Mouse (Mus musculus) heart, adult 2 months (tissue): ENCODE measurements at regions not wholly inside any gene's neighbourhood (a gene's known extent, or its start where the extent isn't known, plus 50 kb on each side); places are given as distances from the start of the nearest gene placed in this dataset.

Experiments used
- DNase-seq, 2 experiments: peaks; one replicate each; pipeline ENCODE4 v3.0.0; 2021
- H3K27ac ChIP-seq: fragments of 200-600 bp; 2 replicates; pipeline ENCODE4 v1.8.1; 2022
- H3K27me3 ChIP-seq: fragments of 200-500 bp; 2 replicates; pipeline ENCODE4 v1.6.1; 2012; ENCODE audit warnings: mild to moderate bottlenecking, low read length, inconsistent platforms, mixed read lengths; ENCODE audit not compliant: control insufficient read depth, insufficient read depth
- H3K36me3 ChIP-seq: fragments of 200-500 bp; 2 replicates; pipeline ENCODE4 v1.6.1; 2012; ENCODE audit warnings: low read length, inconsistent platforms; ENCODE audit not compliant: control insufficient read depth, insufficient read depth
- H3K4me1 ChIP-seq: fragments of 200-500 bp; 2 replicates; pipeline ENCODE4 v1.6.1; 2011; ENCODE audit warnings: low read length; ENCODE audit not compliant: control insufficient read depth, insufficient read depth
- H3K4me3 ChIP-seq: fragments of 200-600 bp; 2 replicates; pipeline ENCODE4 v1.8.1; 2022
- H3K79me2 ChIP-seq: fragments of 200-500 bp; replicated peaks from 2 replicates; pipeline ENCODE4 v1.6.1; 2012; ENCODE audit warnings: mild to moderate bottlenecking, inconsistent platforms, low read length, moderate library complexity, mixed read lengths; ENCODE audit not compliant: control insufficient read depth, insufficient read depth
- H3K9ac ChIP-seq: fragments of 200-500 bp; 2 replicates; pipeline ENCODE4 v1.6.1; 2012; ENCODE audit warnings: low read depth, mild to moderate bottlenecking, control low read depth, inconsistent platforms, low read length, mixed read lengths
- CTCF ChIP-seq: fragments of 200-600 bp; IDR thresholded peaks from 2 replicates; pipeline ENCODE4 v1.8.1; 2022; ENCODE audit warnings: antibody characterized with exemption, mild to moderate bottlenecking, moderate library complexity
- EP300 ChIP-seq: fragments of 200-500 bp; IDR thresholded peaks from 2 replicates; pipeline ENCODE4 v1.6.1; 2011; ENCODE audit warnings: low read depth, low read length, control low read depth; ENCODE audit not compliant: insufficient read depth
- POLR2A ChIP-seq: fragments of 200-500 bp; IDR thresholded peaks from 2 replicates; pipeline ENCODE4 v1.6.1; 2011; ENCODE audit warnings: mild to moderate bottlenecking, low read depth, low read length, control low read depth; ENCODE audit not compliant: insufficient read depth
- WGBS: fragments of 180-500 bp; shearing (Covaris S2); methylation state at CpG from one replicate; pipeline ENCODE4 v1.1.7; 2018; 5-methylcytosine and 5-hydroxymethylcytosine counted together
- intact Hi-C: fragments of 180-260 bp; cut with DNase I; formaldehyde crosslinking; loops from one replicate; pipeline ENCODE4 v1.15.1; 2025

DNA sequence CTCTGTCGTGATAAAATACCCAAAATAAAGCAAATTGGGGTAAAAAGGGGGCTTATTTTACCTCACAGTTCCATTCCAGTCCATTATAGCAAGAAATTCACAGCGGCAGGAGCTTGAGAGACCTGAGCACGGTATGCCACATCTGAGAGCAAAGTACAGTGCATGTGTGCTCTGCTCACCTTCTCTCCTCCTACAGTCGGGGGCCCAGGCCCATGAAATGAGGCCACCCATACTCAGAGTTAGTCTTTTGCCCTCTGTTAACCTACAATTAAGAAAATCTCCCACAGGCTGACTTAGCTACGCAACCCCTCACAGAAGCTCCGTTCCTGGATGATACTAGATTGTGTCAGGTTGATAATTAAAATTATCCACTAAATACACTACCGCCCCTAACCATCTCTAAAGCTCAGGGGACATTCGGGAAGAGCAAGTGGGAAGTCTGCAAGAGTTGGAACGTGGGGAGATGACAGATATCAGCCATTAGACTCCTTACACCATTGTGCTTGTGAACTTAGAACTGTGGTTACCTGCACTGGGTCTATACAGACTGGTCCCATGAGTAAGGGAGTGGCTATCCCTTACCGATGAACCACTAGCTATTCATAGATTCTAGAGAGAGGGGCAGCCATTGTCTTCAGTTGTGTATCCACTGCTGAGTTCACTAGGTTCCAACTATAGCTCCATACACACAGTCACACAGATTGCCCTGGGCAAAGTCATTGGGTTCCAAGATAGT is 139.3 kb upstream of the Il12b start:
- 82% methylated on average over 10 of the region's 10 CpGs for WGBS
- intact Hi-C loops = no loop called here
- H3K4me1 ChIP-seq = peaks cover 2% of the 10 kb centered on the region; the same call in 1 of the 2 replicates
- H3K79me2 ChIP-seq = no peaks in the 10 kb centered on the region
- H3K36me3 ChIP-seq = no peaks in the 10 kb centered on the region
- no peaks in the 10 kb centered on the region for H3K27me3 ChIP-seq
- no peak overlapping the region for H3K9ac ChIP-seq
- no peak for DNase-seq
- no peak for TF ChIP-seq POLR2A
- H3K4me3 ChIP-seq = no peak overlapping the region
- H3K27ac ChIP-seq = no peak overlapping the region

DNA sequence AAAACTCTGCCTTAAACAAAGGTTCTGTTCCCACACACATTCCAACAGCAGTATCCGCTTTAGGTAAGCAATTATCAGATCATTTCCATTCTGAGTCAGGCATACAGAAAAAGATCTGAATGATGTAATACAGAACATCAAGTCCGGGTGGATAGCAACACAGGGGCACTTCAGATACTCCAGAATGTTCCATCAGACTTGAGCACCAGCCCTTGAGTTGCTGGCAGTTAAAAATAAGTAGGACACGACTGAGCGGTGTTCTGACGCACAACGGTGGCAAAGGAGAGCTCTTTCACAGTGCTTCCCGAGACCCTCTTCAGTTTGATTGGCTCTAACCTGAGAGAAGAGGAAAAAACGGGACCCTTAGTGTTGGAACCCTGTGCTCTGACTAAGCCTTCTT is 138.2 kb upstream of the Il12b start:
- no peak for TF ChIP-seq EP300
- no peak for TF ChIP-seq POLR2A
- Histone ChIP-seq H3K9ac (no peak overlapping the region), H3K79me2 (no peaks in the 10 kb centered on the region), H3K27me3 (no peaks in the 10 kb centered on the region), H3K36me3 (no peaks in the 10 kb centered on the region), H3K4me1 (peaks cover 2% of the 10 kb centered on the region; the same call in 1 of the 2 replicates), H3K4me3 (no peak overlapping the region), H3K27ac (no peak overlapping the region)
- intact Hi-C loops = no loop called here
- WGBS = 42% methylated on average over 8 of the region's 8 CpGs
- DNase-seq = no peak

DNA sequence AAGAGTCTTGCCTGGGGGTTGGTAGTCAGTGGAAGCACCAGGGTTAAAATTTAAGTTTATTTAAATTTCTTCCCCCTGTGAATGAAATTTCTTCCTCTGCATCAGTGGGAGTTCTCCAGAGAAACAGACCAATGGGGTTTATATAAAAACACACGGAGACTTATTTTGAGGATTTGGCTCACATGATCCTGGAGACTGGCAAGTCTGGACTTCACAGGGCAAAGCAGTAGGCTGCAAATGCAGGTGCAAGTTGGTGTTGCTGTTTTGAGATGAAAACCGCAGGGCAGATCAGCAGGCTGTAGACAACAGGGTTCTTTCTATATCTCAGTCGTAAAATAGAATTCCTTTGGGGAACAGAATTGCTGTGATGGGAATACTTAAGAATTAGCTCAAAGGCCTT is 137.3 kb upstream of the Il12b start:
- Histone ChIP-seq H3K36me3 (no peaks in the 10 kb centered on the region), H3K79me2 (no peaks in the 10 kb centered on the region), H3K27ac (no peak overlapping the region), H3K4me3 (no peak overlapping the region), H3K27me3 (no peaks in the 10 kb centered on the region), H3K4me1 (peaks cover 2% of the 10 kb centered on the region; the same call in 1 of the 2 replicates), H3K9ac (no peak overlapping the region)
- no peak for TF ChIP-seq POLR2A
- no peak for TF ChIP-seq CTCF
- TF ChIP-seq EP300 = no peak
- intact Hi-C loops = no loop called here
- WGBS = 78% methylated on average over 3 of the region's 3 CpGs
- DNase-seq = no peak

DNA sequence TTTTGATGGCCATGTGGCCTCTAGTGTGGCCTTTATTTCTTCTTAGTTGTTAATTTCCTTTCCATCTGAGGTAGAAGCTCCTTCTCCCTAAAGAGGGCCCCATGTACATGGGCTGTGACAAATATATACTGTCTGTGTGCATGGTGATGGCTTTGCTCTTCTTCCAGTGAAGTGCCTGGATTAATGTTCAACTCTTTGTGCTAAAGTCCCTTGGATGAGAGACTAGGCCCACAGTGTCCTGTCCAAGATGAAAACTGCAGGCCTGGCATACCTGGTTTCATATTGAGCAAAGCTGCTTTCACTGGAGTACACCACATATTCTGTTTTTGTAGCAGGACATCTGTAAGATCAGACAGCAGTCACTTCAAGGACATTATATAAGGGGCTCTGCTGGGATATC is 127.6 kb upstream of the Il12b start:
- intact Hi-C loops = no loop called here
- Histone ChIP-seq H3K27me3 (no peaks in the 10 kb centered on the region), H3K79me2 (no peaks in the 10 kb centered on the region), H3K27ac (no peak overlapping the region), H3K9ac (no peak overlapping the region), H3K4me3 (no peak overlapping the region), H3K4me1 (no peaks in the 10 kb centered on the region), H3K36me3 (no peaks in the 10 kb centered on the region)
- no peak for TF ChIP-seq EP300
- TF ChIP-seq CTCF = no peak
- no peak for TF ChIP-seq POLR2A
- no peak for DNase-seq

DNA sequence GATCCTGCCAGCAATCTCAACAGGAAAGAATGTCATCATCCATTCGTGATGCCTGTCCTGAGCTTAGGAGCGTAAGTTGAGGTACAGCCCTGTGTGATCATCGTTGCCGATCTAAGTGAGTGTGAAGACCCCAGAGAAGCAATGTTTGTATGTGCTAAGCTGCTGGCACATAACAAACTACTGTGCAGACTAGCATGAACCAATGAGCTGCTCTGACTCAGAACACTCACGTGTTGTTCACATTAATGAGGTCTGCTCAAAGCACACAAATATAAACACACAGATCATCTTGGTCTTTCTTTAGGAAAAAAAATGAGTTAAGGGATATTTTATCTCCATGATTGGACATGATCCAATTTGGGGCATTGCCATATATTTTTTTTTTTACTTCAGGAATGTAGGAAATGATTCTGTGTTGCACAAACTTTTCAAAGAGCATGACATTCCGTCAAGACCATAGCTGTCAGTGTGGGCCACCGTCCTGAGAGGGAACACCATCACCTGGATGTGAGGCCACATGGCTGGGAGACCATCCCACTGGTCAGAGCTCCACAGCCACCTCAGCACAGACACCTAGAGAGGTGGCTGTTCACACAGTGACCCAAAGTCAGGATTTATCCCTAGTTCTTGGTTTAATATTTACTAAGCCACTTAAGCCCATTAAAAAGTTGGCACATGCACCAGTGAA is 121.2 kb upstream of the Il12b start:
- no peaks in the 10 kb centered on the region for H3K4me1 ChIP-seq
- no peak overlapping the region for H3K27ac ChIP-seq
- H3K79me2 ChIP-seq = no peaks in the 10 kb centered on the region
- 56% methylated on average over 7 of the region's 7 CpGs for WGBS
- no peak overlapping the region for H3K4me3 ChIP-seq
- no peak for TF ChIP-seq EP300
- TF ChIP-seq CTCF = no peak
- TF ChIP-seq POLR2A = no peak
- intact Hi-C loops = no loop called here
- no peak for DNase-seq
- no peaks in the 10 kb centered on the region for H3K36me3 ChIP-seq
- H3K9ac ChIP-seq = no peak overlapping the region
- no peaks in the 10 kb centered on the region for H3K27me3 ChIP-seq

DNA sequence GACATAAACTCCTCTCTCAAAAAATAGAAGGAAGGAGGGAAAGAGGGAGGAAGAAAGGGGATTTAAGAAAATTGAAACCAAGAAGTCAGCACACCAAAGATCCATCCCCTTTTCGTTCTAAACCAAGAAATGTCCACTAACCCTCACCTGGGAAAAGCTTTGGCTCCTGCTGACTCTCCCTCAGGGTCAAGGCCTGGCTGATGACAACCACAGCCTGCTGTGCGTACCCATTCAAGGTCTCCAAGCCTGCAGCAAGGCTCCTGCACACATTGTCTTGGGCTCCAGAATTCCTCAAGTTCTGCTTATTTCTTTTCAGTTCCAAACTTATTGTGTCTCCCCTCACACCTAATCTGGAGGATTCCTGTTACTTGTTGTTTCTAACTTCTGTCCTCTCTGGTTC is 113.9 kb upstream of the Il12b start:
- no peaks in the 10 kb centered on the region for H3K79me2 ChIP-seq
- DNase-seq = no peak
- H3K36me3 ChIP-seq = no peaks in the 10 kb centered on the region
- H3K27me3 ChIP-seq = no peaks in the 10 kb centered on the region; the same call in 1 of the 2 replicates
- no peak for TF ChIP-seq POLR2A
- no peak for TF ChIP-seq CTCF
- no peak for TF ChIP-seq EP300
- no peak overlapping the region for H3K9ac ChIP-seq
- H3K27ac ChIP-seq = no peak overlapping the region
- H3K4me1 ChIP-seq = no peaks in the 10 kb centered on the region
- WGBS = 76% methylated on average over 2 of the region's 2 CpGs
- intact Hi-C loops = no loop called here
- no peak overlapping the region for H3K4me3 ChIP-seq
